Mouse (Mus musculus): ENCODE results near the gene Pheta1.

Gene Pheta1

DNA sequence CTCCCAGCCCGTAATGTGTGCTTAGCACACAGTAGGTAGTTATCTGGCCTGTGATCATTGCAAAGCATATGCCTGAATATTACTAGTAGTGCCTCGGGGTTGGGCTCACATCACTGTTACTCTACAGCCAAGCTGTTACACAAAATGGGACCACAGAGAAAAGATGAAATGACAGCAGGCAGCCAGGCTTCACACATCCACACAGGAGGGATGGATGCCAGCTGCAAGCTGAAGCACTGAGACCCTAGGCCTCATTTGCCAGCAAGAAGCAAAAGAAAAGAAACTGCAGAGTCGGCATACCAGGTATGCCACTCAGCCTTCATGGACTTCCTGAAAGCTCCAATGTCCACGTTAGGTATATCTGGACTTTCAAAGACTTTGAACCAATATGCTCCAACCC lies 20.9 kb upstream of the Pheta1 start:
- DNase-seq = no peak

DNA sequence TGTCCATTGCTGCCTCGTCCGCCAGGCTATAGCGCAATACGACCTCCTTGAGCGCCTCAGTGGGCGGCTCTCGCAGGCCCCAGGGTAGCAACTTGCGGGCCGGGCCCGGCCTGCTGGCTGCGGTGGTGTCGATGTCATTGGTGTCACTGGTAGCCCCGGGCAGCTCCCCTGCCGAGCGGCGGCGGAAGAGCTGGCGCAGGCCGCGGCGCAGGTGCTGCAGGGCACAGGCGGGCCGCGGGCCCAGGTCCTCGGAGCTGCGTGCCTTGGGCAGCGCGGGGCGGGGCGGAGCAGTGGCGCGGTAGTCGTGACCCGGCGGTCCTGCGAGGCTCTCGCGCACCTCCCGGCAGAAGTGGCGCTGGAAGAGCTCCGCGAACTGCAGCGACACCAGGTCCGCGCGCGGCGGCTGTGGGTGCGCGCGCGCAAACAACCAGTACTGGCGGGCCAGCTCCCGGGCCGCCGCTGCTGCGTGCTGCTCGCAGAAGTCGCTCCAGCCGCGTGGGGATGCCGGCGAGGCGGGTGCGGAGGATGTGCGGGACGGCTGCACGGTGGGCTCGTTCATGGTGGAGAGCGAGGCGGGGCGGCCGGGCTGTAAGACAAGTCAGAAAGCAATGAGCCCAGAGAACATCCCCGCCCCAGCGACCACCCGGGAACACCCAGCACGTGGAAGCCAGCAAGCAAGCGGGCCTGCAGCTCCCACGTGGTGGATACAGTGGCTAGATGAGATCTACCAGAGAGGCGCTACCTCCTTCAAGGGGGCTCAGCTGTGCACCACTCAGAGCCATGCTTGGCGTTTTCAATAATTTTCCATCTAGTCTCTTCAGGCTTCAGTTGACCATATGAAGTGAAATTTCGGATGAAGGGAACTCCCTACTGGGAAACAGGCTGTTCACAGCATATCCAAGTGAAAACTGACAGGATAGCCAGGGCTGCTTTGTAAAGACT lies 20.0 kb upstream of the Pheta1 start:
- DNase-seq = peak; percentile 63

DNA sequence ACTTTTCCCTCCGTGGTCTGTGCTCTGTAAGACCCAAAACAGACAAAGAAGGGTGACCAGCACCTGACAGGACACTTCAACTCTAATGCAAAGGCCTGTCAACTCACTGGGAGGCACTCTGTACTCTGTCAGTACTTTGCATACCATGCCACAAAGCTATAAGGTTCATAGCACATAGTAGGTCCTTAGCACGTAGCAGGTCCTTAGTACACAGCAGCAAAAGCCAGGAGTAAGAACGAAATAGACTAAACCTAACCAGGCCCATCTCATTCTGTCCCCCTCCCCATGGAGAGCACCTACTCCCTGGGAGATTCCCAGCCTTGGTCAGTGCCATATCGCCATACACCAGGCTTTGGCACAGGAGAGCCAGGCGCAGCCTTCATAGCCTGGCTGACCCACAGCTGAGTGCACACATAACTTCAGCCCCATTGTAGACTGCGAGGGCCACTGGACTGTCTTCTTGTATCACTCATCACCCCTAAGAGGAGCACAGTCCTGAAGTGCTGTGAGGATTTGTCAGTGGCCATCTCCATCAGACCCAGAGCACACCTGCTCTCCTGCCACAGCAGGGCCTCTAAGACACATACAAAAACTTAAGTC lies 17.7 kb upstream of the Pheta1 start:
- no peak for DNase-seq

DNA sequence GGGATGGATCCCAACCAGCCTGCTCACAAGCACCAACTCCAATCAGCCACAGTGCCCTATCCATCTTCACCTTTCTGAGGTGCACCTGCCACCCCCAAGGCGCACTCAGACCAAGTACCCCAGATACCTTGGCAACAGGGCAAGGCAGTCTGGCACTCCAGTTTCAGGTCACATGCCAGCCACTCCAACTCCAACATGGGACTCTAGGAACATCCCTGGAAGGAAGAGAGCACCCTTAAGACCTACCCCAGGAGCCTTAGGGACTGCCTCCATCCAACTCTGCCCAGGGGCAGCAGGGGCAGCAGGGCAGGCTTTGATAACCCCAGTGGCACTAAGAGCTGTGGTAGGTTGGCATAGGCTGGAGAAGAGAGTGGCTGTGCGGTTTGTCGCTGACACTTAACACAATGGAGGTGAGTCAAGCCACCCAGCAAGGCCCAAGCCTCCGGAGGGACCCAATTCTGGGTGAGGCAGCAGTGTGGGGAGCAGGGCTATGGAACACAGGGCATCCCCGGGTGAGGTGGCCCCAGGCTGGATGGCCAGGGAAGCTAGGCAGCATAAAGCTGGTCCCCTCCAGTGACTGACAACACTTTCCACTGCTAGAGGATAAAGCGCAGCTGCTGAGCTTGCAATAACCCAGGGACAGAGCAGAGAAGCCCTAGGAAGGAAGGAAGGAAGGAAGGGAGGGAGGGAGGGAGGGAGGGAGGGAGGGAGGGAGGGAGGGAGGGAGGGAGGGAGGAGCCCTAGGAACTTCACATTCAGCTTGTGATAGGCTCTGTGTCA lies 16.2 kb upstream of the Pheta1 start:
- DNase-seq = no peak

DNA sequence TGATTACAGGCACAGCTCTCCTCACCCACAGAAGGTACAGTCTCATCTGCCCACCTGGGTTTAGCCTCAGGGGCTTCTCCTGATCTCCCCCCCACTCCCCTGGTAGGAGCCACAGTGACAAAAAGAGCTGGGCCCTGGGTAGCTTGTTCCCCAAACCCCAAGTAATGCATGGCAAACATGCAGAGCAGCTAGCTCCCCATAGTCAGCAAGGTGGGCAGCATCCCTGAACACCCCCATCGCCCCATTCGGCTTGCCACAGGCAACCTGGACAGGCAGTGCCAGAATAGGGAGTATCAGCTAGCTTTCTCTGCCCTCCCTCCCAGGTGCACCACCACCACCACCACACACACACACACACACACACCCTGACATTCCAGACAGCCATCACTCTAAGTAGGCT lies 15.6 kb upstream of the Pheta1 start:
- no peak for DNase-seq

DNA sequence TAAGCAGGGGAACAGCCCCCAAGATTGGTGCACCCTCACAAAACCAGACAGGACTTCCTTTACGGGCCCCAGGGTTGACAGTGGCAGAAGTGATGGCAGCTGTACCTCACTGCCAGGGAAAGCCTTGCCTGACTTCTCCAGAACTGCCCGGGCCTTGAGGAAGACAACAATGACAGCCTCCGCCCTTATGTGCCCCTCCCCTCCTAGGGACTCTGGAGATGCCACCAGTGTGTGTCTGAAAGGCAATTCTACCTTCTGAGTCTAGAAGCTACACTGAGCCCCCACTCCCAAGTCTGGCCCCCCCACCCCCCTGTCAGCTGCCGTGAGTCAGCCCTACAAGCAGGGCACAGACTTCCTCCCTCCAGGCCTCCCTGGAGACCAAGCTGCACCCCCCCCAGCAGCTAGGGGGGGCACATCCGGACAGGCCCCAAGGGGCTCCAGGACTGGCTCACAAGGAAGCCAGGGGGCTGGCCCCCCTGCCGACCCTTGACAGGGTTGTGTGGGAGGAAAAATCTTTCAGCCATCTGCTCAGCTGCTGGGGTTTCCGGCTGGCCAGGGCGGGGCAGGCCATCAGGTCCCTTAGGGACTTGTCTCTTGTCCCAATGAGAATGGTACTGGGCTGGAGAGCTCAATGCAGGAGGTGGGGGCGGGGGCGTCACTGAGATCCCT lies 15.1 kb upstream of the Pheta1 start:
- DNase-seq = no peak

DNA sequence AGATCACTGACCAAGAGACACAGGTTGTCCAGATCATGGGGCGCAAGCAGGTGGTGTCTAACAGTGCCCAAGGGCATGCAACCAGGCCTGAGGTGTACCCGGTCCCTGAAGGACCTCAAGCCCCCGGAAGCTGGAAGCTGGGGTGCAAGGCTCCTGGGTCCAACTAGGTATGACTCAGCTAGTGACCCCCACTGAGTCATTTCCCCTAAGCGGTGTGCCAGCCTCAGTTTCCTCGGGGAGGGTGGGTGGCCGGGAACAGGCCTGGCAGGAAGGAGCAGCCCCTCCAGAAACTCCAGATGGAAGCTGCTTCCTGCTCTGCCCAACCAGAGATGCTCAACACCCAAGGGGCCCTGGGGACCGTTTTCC lies 14.6 kb upstream of the Pheta1 start:
- no peak for DNase-seq

DNA sequence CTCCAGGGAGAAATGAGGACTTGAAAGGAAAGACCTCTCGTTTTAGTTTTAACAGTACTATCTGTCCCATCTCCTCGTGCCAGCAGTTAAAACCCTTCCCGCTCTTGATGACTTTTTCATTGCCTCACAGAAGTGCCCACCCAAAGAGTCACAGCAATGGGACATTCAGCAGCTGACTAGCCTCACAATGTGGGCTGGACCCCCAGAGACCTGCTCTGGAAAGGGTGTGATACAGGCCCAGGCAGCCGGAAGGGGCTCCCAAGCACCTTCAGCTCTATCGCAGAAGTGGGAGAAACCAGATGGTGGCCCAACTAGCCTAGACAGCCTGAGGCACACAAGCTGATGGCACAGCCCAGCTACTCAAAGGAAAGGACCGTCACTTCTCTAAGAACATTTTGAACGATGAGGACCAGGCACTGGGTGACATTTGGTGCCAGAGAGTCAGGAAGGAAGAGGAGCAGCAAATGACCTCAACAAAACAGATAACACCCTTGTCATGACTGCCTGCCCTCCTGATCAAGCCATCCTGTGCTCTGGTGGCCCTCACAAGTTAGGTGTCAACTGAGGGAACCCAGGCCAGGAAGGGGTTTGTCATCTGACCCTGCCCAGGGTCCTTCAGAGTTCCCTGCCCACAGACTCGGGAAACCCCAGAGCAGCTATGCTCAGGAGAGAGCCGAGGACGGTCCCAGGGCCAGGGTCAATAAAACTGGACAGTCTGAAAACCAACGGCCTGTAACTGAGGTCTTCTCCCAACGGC lies 13.6 kb upstream of the Pheta1 start:
- no peak for DNase-seq

DNA sequence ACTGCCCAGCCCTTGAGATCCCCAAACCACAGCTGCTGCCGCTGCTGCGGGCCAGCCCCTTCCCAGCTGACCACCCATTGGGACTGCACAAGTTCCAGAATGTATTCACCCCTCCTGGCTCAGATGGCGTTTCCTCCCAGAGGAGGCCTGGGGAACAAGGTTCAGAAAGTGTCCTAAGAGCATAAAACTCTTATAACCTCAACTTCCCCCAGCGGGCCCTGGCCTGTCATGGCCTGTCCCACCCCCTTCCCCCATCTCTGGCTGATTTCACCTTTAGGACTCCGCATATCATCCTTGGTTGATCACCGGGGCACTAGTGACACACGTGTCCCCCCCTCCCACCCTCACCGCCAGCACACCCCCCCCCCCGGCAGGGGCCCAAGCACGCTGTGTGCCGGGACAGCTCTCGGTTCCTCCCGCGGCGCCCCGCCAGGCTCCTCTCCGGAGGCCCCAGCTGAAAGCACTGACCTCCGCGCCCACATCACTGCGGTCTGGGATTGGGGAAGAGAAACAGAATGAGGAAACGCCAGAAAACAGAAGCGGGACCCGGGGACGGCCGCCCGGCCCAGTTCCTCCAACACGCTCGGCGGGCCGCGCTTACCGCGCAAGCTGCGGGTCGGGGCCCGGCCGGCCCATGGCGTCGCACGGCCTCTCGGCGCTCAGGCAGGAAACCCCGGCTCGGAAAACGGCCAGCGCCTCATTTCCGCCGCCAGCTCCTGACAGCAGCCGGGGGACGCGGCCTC lies 12.7 kb upstream of the Pheta1 start:
- DNase-seq = peak; percentile 65

DNA sequence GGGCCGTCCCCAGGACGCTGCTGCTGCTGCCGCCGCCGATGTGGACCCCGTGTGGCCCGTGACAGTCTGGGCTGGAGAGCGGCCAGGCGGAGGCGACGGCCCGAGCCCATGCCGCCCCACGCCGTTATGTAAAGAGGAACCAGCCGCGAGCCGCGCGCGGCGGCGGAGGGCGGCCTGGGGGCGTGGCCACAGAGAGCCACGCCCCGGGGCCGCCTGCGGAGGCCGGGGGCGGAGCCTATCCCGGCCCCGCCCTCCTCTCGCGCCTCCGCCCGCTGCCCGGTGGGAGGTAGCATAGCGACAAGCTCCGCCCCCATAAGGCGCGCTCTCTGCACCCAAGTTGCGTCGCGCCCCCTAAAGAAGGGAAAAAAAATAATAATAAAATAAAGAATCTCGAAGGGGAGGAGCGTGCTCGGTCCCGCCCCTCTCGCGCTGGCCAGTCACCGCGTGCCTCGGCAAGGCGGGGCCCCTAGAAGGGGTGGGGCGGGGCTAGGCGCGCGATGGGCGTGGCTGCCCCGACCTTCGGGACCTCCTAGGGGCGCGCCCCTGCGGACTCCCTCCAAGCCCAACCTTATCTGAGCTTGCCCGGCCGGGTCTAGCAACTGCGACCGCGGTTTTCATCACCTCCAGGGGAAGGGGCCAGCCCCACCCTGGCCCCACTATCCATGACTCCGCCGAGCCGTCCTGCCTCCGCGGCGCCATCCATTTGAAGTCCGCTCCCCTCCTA lies 11.9 kb upstream of the Pheta1 start:
- peak; percentile 85 for DNase-seq

DNA sequence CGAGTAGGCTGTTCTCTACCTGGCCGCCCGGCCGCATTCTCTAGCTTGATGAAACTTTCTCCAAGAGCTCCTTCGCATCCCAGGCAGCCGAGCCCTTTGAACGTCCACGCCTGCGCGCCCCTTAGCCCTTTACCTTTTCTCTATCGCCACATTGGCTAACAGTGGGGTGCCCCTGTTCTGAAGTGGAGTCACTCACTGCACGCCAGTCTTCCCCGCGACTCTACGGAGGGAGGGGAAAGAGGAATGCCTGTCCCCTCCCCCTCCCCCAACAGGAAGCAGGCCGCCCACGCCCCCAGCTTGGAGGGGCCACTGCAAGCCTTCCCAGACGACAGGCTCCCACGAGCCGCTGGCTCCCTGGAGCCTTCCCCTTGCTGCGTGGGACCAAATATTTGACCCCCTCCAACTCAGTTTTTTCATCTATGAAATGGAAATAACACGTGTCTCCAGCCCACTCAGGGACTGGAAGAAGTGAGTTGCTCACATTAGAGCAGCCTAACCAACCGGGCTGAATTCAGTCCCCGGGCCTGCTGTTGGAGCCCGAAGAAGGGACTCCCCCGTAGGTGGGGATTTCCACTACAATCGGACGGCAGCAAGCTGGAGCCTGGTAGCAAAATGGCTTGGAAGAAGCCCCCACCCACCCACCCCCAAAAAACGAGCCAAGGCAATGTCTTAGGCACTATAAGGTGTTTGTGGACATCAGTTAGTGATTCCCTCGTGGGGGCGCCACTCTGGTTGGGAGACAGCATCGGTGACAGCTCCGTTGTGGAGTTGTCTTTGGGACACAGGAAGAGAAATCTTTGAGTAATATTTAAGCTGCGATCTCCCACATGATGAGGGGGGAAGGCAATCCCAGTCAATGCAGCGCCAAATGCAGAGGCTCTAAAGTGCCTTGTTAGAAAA lies 11.1 kb upstream of the Pheta1 start, which contains the start of gene Sh2b3:
Sh2b3 (minus strand) TSS at position 206 of the 900 bp plus-strand sequence.
- DNase-seq = no peak

DNA sequence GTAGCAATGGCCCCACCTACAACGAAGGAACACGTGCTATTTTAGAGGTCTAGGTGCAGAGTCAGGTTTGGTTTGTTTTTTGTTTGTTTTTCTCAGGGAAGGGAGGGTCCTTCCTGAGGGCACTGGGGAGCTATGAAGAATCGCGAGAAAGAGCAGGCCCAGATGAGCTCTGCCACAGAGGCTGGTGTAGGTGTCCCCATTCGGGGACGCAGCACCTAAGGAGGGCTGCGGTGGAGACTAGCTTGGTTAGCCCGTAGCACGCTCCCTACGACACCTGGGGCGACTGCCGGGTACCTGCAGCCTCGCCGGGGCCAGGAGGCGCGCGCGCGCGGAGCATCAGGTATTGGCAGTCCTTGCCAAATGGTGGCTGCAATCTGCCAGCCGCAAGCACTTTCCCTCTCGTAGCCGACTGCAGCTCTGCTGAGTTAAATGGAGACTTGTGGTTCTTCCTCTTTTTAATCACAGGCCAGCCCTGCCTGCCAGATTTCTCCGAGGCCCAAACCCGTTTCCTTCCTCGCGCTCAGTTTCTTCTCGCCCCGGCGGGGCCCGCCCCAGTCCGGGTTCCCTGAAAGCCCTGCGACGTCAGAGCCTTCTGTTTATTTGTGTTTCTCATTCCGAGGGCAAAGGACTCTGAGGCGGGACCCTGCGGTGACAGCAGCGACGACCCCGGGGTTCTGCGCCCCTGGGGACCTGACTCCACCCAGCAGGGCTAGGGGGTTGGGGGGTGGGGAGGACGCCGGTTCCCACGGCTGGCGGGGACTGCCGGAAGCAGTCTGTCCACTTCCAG lies 10.2 kb upstream of the Pheta1 start:
- peak; percentile 54 for DNase-seq

DNA sequence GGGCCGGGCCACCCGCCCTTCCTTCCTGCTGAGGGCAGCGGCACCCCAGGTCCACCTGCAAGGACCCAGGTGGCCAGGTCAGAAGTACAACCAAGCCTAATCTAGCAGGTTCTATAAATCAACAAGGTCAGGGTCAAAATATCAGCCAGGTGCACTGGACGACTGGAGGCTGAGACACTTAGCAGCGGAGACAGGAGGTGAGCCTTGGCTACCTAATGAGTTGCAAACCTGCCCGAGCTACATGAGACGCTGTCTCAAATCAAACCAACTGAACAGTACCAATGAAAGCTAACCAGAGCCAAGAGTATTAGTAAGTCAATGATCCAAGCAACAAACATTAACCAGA lies 9.7 kb upstream of the Pheta1 start:
- no peak for DNase-seq

DNA sequence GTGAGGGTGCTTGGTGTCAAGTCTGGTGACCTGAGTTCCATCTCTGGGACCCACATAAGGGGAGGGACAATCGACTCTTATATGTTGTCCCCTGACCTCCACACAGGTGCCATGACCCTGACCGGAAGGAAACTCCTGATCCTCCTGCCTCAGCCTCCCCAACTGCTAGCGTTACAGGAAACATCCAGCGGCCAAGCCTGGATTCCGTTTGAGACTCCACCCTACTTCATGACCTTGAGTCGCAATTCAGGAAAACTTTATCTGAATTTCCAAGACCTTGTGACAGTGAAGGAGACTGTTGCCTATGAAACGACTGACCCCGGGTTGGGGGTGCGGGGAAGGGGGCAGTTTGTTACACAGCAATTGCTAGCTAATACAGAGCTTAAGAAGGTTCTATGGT lies 7.3 kb upstream of the Pheta1 start:
- DNase-seq = no peak

DNA sequence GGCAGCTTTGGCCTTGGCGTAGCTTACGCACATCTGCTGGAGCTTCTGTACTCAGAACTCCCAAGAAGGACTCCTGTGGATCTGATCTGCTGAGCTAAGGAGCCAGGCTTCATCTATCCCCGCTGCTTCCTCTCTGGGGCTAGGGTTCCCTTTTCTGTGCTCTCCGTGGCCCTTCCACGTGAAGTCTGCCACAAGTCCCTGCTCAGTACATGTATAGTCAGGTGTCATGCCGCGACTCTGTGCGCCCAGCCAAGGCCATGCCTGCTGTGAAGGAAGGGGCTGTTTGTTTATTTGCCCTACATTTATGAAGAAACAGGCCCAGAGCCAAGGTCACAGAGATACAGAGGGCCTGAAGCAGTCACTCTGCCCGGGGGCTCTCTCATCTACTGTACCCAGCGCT lies 6.8 kb upstream of the Pheta1 start:
- no peak for DNase-seq

DNA sequence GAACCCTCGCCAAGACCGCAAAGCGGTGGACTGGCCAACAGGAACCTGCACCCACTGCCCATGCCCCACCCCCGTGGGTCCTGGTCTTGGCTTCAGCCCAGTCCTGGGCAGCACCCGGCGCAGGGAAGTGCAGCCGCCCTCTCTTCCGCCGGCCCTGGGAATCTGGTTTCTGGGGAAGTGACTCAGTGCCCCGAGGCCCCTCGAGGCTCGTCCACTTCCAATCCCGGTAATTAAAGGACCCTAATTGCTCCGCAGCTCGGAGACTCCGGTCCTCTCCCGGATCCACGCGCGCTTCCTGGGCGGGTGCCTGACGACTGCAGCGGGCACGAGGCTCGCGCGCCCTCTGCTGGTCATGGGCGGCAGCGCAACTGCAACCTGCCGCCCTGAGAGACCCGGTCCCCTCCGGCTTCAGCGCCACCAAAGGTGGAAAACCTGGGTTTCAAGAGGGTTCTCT lies 6.1 kb upstream of the Pheta1 start:
- DNase-seq = peak; percentile 87

DNA sequence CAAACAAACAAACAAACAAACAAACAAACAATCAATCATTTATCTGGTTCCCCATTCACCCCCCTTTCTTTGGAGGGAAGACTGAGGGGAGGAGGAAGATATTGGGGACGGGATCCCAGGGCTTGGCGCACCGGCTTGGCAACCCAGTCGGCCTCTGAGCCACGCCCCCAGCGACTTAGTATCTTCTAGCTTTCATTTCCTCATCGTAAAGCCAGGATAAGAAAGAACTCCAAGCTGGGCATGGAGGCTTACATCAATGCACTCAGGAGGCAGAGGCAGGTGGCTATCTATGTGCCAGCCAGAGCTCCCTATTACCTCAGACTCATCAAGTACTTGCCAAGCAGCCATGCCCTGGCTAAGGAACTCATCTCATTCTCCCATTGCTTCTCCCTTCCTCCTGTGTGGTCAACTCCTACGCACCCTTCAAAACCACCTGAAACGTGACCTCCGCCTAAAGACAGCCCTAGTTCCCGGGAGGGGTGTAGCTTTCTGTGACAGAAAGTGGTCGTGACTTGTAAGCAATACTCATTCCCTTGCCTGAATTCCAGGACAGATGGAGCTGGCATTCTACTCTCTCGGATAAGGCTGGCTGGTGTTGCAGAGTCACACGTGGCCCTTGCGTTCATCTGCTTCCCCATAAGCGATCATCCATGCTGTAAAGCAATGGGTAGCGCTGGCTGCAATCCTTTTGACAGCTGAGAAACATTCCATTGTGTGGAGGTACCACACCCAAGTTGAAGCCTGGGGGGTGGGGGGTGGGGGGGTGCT lies 5.5 kb upstream of the Pheta1 start:
- DNase-seq = no peak

DNA sequence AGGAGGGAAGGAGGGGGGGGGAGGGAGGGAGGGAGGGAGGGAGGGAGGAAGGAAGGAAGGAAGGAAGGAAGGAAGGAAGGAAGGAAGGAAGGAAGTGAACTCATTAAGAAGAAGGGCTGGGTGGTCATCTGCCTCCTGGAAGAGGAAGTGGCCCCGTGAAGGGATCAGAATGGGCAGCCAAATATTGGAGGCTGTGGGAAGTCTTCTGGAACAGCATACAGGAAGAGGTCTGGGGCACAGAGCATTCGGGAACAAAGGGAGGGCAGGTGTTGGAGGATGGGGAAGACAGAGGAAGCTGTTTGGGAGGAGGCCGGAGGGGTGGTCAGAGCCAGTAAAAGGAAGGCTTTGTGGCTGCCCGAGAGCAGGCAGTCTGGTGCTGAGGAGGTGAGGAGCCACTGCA lies 3.4 kb upstream of the Pheta1 start:
- no peak for DNase-seq
